Mouse (Mus musculus) left cerebral cortex, adult 6 months (tissue): ENCODE results near the gene Krt6b. TPM values are rescaled to one million over a fixed set of nuclear protein-coding genes. Genes with fewer than 3 reads are reported as not detected.

Experiments used
- long read RNA-seq, 2 experiments: library from polyadenylated mRNA; unstranded; transcript quantifications; one replicate each; pipeline ENCODE4 v2.0.0; 2019 to 2020
- polyA plus RNA-seq: library from polyadenylated mRNA; unstranded; fragments of <200 nt; fragmentation: Nextera tagmentation; gene quantifications from 2 replicates; pipeline ENCODE4 v1.2.3, GENCODE M21; 2021

Krt6b gene
- polyA plus RNA-seq, result not detected in 2 replicates
- long read RNA-seq, experiment 1, result 0 reads
- long read RNA-seq, experiment 2, result 0 reads

GRCm38 (mm10) chr15:101680187-101680586, at the start of gene Krt6b:
Gene Krt6b (minus strand): TSS chr15:101680287.

GRCm38 (mm10) chr15:101712720-101713119, 32.6 kb upstream of the Krt6b start, which contains the start of gene Krt5:
Gene Krt5 (minus strand): TSS chr15:101712898.

GRCm38 (mm10) chr15:101694207-101694606, 14.1 kb upstream of the Krt6b start, which contains the start of gene Krt6a:
Gene Krt6a (minus strand): TSS chr15:101694307.

GRCm38 (mm10) chr15:101647280-101647679, 32.8 kb downstream of the Krt6b start, which contains the start of gene Gm5478:
Gene Gm5478 (minus strand): TSS chr15:101647380.

GRCm38 (mm10) chr15:101627884-101628283, 52.2 kb downstream of the Krt6b start, which contains the start of gene Gm5414:
Gene Gm5414 (minus strand): TSS chr15:101628188.

Other genes with a start within 250 kb of the Krt6b start
- gene Krt87, start 241.5 kb downstream of the Krt6b start, polyA plus RNA-seq, result 0.09 TPM in 1 of 2 replicates, not detected in the other
- gene Krt88, start 232.5 kb downstream of the Krt6b start, polyA plus RNA-seq, result not detected in 2 replicates
- gene Krt81, start 216.5 kb downstream of the Krt6b start, polyA plus RNA-seq, result not detected in 2 replicates
- not detected in 2 replicates for gene Krt86, start 206.8 kb downstream of the Krt6b start, polyA plus RNA-seq
- not detected in 2 replicates for gene Krt83, start 188.8 kb downstream of the Krt6b start, polyA plus RNA-seq
- not detected in 2 replicates for gene Gm49425, start 163.0 kb downstream of the Krt6b start, polyA plus RNA-seq
- not detected in 2 replicates for gene Krt84, start 147.5 kb downstream of the Krt6b start, polyA plus RNA-seq
- not detected in 2 replicates for gene Krt82, start 129.6 kb downstream of the Krt6b start, polyA plus RNA-seq
- gene Krt90, start 117.3 kb downstream of the Krt6b start, polyA plus RNA-seq, result not detected in 2 replicates
- not detected in 2 replicates for gene Krt75, start 106.4 kb downstream of the Krt6b start, polyA plus RNA-seq
- gene Gm5414, start 52.1 kb downstream of the Krt6b start, polyA plus RNA-seq, result not detected in 2 replicates
- not detected in 2 replicates for gene Gm5478, start 32.9 kb downstream of the Krt6b start, polyA plus RNA-seq
- gene Krt6a, start 14.0 kb upstream of the Krt6b start, polyA plus RNA-seq, result not detected in 2 replicates
- gene Krt5, start 32.6 kb upstream of the Krt6b start, polyA plus RNA-seq, result not detected in 2 replicates
- not detected in 2 replicates for gene Krt71, start 62.8 kb upstream of the Krt6b start, polyA plus RNA-seq
- not detected in 2 replicates for gene Krt72, start 106.2 kb upstream of the Krt6b start, polyA plus RNA-seq
- 0.33 and 0.61 TPM in 2 replicates for gene Krt73, start 122.1 kb upstream of the Krt6b start, polyA plus RNA-seq
- gene Krt2, start 137.9 kb upstream of the Krt6b start, polyA plus RNA-seq, result 0.10 and 0.15 TPM in 2 replicates
- 1.9 and 3.6 TPM in 2 replicates for gene Krt1, start 170.5 kb upstream of the Krt6b start, polyA plus RNA-seq
- gene Krt77, start 189.4 kb upstream of the Krt6b start, polyA plus RNA-seq, result 2.5 and 3.3 TPM in 2 replicates
- gene Krt76, start 212.6 kb upstream of the Krt6b start, polyA plus RNA-seq, result not detected in 2 replicates
- gene Krt4, start 244.4 kb upstream of the Krt6b start, polyA plus RNA-seq, result not detected in 2 replicates